Mouse (Mus musculus): ENCODE measurements around the gene Chadl. TPM values are rescaled to one million over a fixed set of nuclear protein-coding genes. Genes with fewer than 3 reads are reported as not detected.

Chadl gene
- polyA plus RNA-seq, 1 experiment, result 1.3 TPM

GRCm38 (mm10) chr15:81680301-81680805 is 16.7 kb downstream of the Chadl start:
- Histone ChIP-seq H3K4me3 (no peak overlapping the region), H3K4me2 (ENCODE audit: low read depth) (no peak overlapping the region), H3K36me3 (ENCODE audit: control insufficient read depth, insufficient read depth) (peaks cover 47% of the 10 kb centered on the region), H3ac (ENCODE audit: control insufficient read depth, insufficient read length) (no peak overlapping the region), H3K79me2 (ENCODE audit: control insufficient read depth, insufficient read depth) (no peaks in the 10 kb centered on the region), H3K27me3 (ENCODE audit: control insufficient read depth, insufficient read depth, insufficient read length) (no peaks in the 10 kb centered on the region)
- TF ChIP-seq POLR2A (IDR thresholded peaks at IDR 0.05; ENCODE audit: insufficient read length, low read depth) (no peak), TCF12 (IDR thresholded peaks at IDR 0.05; ENCODE audit: insufficient read depth, poor library complexity, severe bottlenecking) (no peak), MYOG (IDR thresholded peaks at IDR 0.05; ENCODE audit: control insufficient read depth in 1 of 3, insufficient read depth in 1 of 3, insufficient read length in 2 of 3, low read depth in 2 of 3) (no peak), REST (IDR thresholded peaks at IDR 0.05; ENCODE audit: insufficient read depth, insufficient read length) (no peak), TCF3 (IDR thresholded peaks at IDR 0.05; ENCODE audit: insufficient read length, low read depth) (no peak), POLR2AphosphoS2 (IDR thresholded peaks at IDR 0.05; ENCODE audit: insufficient read length, low read depth) (no peak), MYOD1 (IDR thresholded peaks at IDR 0.05; ENCODE audit: control insufficient read depth in 1 of 3, insufficient read length in 2 of 3, low read depth in 2 of 3) (no peak), USF1 (IDR thresholded peaks at IDR 0.05; ENCODE audit: low read depth) (no peak), SRF (IDR thresholded peaks at IDR 0.05; ENCODE audit: control insufficient read depth, insufficient read length, low read depth) (no peak)

- H3K4me2 ChIP-seq (ENCODE audit: low read depth), result no peak overlapping the region
- no peaks in the 10 kb centered on the region for H3K27me3 ChIP-seq (ENCODE audit: control insufficient read depth, insufficient read depth, insufficient read length)
- no peak overlapping the region for H3K4me3 ChIP-seq
- H3K36me3 ChIP-seq (ENCODE audit: control insufficient read depth, insufficient read depth), result peaks cover 34% of the 10 kb centered on the region
- no peaks in the 10 kb centered on the region for H3K79me2 ChIP-seq (ENCODE audit: control insufficient read depth, insufficient read depth)
- H3ac ChIP-seq (ENCODE audit: control insufficient read depth, insufficient read length), result no peak overlapping the region
- TF ChIP-seq E2F4 (IDR thresholded peaks at IDR 0.05; ENCODE audit: insufficient read depth) (no peak), TCF3 (IDR thresholded peaks at IDR 0.05; ENCODE audit: insufficient read length, low read depth) (no peak), CEBPB (IDR thresholded peaks at IDR 0.05; ENCODE audit: insufficient read depth, poor library complexity, severe bottlenecking) (no peak), MYOG (IDR thresholded peaks at IDR 0.05; ENCODE audit: control insufficient read depth in 1 of 3, insufficient read depth in 1 of 3, insufficient read length in 2 of 3, low read depth in 2 of 3) (no peak), USF1 (IDR thresholded peaks at IDR 0.05; ENCODE audit: low read depth) (no peak), TCF12 (IDR thresholded peaks at IDR 0.05; ENCODE audit: insufficient read depth, poor library complexity, severe bottlenecking) (no peak), MYOD1 (IDR thresholded peaks at IDR 0.05; ENCODE audit: control insufficient read depth in 1 of 3, insufficient read length in 2 of 3, low read depth in 2 of 3) (no peak)
These were observed 20.4 kb downstream of the Chadl start for GRCm38 (mm10) chr15:81676637-81677036.

GRCm38 (mm10) chr15:81670231-81670640 is 26.9 kb downstream of the Chadl start:
- Histone ChIP-seq H3K36me3 (ENCODE audit: control insufficient read depth, insufficient read depth) (peaks cover 31% of the 10 kb centered on the region), H3K79me2 (ENCODE audit: control insufficient read depth, insufficient read depth) (peaks cover 8% of the 10 kb centered on the region), H3ac (ENCODE audit: control insufficient read depth, insufficient read length) (no peak overlapping the region), H3K4me3 (no peak overlapping the region), H3K4me2 (ENCODE audit: low read depth) (no peak overlapping the region), H3K27me3 (ENCODE audit: control insufficient read depth, insufficient read depth, insufficient read length) (no peaks in the 10 kb centered on the region)
- TF ChIP-seq SRF (IDR thresholded peaks at IDR 0.05; ENCODE audit: control insufficient read depth, insufficient read length, low read depth) (peak; percentile 26), POLR2AphosphoS2 (IDR thresholded peaks at IDR 0.05; ENCODE audit: insufficient read length, low read depth) (no peak), MYOG (IDR thresholded peaks at IDR 0.05; ENCODE audit: control insufficient read depth in 1 of 3, insufficient read depth in 1 of 3, insufficient read length in 2 of 3, low read depth in 2 of 3) (peak in 2 of 3 experiments; percentile 68 to 78), TCF3 (IDR thresholded peaks at IDR 0.05; ENCODE audit: insufficient read length, low read depth) (no peak), MAX (IDR thresholded peaks at IDR 0.05; ENCODE audit: low read depth) (no peak), POLR2A (IDR thresholded peaks at IDR 0.05; ENCODE audit: insufficient read length, low read depth) (no peak), MYOD1 (IDR thresholded peaks at IDR 0.05; ENCODE audit: control insufficient read depth in 1 of 3, insufficient read length in 2 of 3, low read depth in 2 of 3) (peak in 2 of 3 experiments; percentile 61 to 71), USF1 (IDR thresholded peaks at IDR 0.05; ENCODE audit: low read depth) (no peak), REST (IDR thresholded peaks at IDR 0.05; ENCODE audit: insufficient read depth, insufficient read length) (no peak), TCF12 (IDR thresholded peaks at IDR 0.05; ENCODE audit: insufficient read depth, poor library complexity, severe bottlenecking) (no peak), E2F4 (IDR thresholded peaks at IDR 0.05; ENCODE audit: insufficient read depth) (no peak), CEBPB (IDR thresholded peaks at IDR 0.05; ENCODE audit: insufficient read depth, poor library complexity, severe bottlenecking) (no peak)

GRCm38 (mm10) chr15:81666957-81667356 is 30.1 kb downstream of the Chadl start:
- Histone ChIP-seq H3K79me2 (ENCODE audit: control insufficient read depth, insufficient read depth) (peaks cover 23% of the 10 kb centered on the region), H3ac (ENCODE audit: control insufficient read depth, insufficient read length) (no peak overlapping the region)
- no peak for TF ChIP-seq TCF3 (IDR thresholded peaks at IDR 0.05; ENCODE audit: insufficient read length, low read depth)
- TF ChIP-seq MYOD1 (IDR thresholded peaks at IDR 0.05; ENCODE audit: control insufficient read depth in 1 of 3, insufficient read length in 2 of 3, low read depth in 2 of 3), result no peak
- no peak for TF ChIP-seq USF1 (IDR thresholded peaks at IDR 0.05; ENCODE audit: low read depth)
- TF ChIP-seq REST (IDR thresholded peaks at IDR 0.05; ENCODE audit: insufficient read depth, insufficient read length), result no peak
- no peak for TF ChIP-seq POLR2AphosphoS2 (IDR thresholded peaks at IDR 0.05; ENCODE audit: insufficient read length, low read depth)
- no peak for TF ChIP-seq CEBPB (IDR thresholded peaks at IDR 0.05; ENCODE audit: insufficient read depth, poor library complexity, severe bottlenecking)
- no peak for TF ChIP-seq TCF12 (IDR thresholded peaks at IDR 0.05; ENCODE audit: insufficient read depth, poor library complexity, severe bottlenecking)
- no peak for TF ChIP-seq SRF (IDR thresholded peaks at IDR 0.05; ENCODE audit: control insufficient read depth, insufficient read length, low read depth)
- TF ChIP-seq MAX (IDR thresholded peaks at IDR 0.05; ENCODE audit: low read depth), result no peak
- no peak for TF ChIP-seq POLR2A (IDR thresholded peaks at IDR 0.05; ENCODE audit: insufficient read length, low read depth)
- TF ChIP-seq MYOG (IDR thresholded peaks at IDR 0.05; ENCODE audit: control insufficient read depth in 1 of 3, insufficient read depth in 1 of 3, insufficient read length in 2 of 3, low read depth in 2 of 3), result no peak
- no peak for TF ChIP-seq E2F4 (IDR thresholded peaks at IDR 0.05; ENCODE audit: insufficient read depth)

More at GRCm38 (mm10) chr15:81666957-81667356, 30.1 kb downstream of the Chadl start:
- Histone ChIP-seq H3K4me2 (ENCODE audit: low read depth) (no peak overlapping the region), H3K27me3 (ENCODE audit: control insufficient read depth, insufficient read depth, insufficient read length) (no peaks in the 10 kb centered on the region), H3K4me3 (no peak overlapping the region), H3K36me3 (ENCODE audit: control insufficient read depth, insufficient read depth) (peaks cover 25% of the 10 kb centered on the region)
